ENCODE assay signal across 1 mouse cellular context in genomic region chr5:98167180-98167824, GRCm38 (mm10).
A peak's percentile ranks its signal among the peaks of the same experiment; 100 is the strongest.
TF ChIP-seq lines count a peak whose summit lies in the region.

Gene Prdm8 (plus strand): TSS chr5:98167198.

TF ChIP-seq in myocyte, 11 proteins besides CTCF, POLR2A, EP300 and RAD21 (continued from another document):
- TF ChIP-seq TCF3 (IDR thresholded peaks at IDR 0.05; ENCODE audit: insufficient read length, low read depth): no peak
- no peak for TF ChIP-seq POLR2AphosphoS2 (IDR thresholded peaks at IDR 0.05; ENCODE audit: insufficient read length, low read depth)
- TF ChIP-seq USF1 (IDR thresholded peaks at IDR 0.05; ENCODE audit: low read depth): no peak
- TF ChIP-seq MYOG (IDR thresholded peaks at IDR 0.05; ENCODE audit: control insufficient read depth in 1 of 3, insufficient read depth in 1 of 3, insufficient read length in 2 of 3, low read depth in 2 of 3): peak; percentile 11 to 87 (median 80)
- TF ChIP-seq E2F4 (IDR thresholded peaks at IDR 0.05; ENCODE audit: insufficient read depth): no peak
TF ChIP-seq in myocyte: peak in this region for 3.
